ENCODE assay signal across 22 mouse cellular contexts in the genomic region with DNA sequence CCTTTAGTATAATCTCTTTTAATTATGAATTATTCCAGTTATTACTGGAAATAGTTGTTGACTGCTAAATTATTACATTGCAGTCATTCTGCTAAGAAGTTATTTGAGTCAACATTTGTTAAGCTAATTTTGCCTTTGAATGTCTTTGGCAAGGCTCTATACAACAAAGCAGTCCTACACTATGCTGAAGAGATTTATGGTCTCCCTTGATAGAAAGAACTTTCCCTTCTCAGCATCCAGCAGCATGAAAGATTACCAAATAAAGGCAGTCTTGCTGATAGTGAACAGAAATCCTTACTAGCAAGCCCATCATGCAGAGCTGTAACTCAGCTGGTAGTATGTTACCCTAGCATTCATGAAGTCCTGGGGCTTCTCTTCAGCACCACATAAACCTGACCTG.
DNase-seq lines count a peak whose midpoint lies in the region; ATAC-seq lines count a peak whose summit lies in the region.
"Had no signal": no experiment of that assay in that cellular context is flagged by ENCODE, and none has a peak within 500 bp of the region (broad histone marks: within the 10 kb centered on the region; RNA-seq: fewer than 3 reads in every experiment).

No protein-coding gene starts in this region.

- intact Hi-C loops in heart, postnatal 10 days (cut with DNase I): no loop called here

- no peaks in the 10 kb centered on the region for H3K27me3 ChIP-seq in neural tube, embryonic 11.5 days (ENCODE audit: control insufficient read depth, insufficient read depth, low read length)
- no peaks in the 10 kb centered on the region for H3K27me3 ChIP-seq in neural tube, embryonic 12.5 days (replicated peaks)
- no peaks in the 10 kb centered on the region for H3K27me3 ChIP-seq in neural tube, embryonic 15.5 days (replicated peaks)
- H3K27me3 ChIP-seq in hindbrain, embryonic 10.5 days (ENCODE audit: insufficient read depth, poor library complexity, severe bottlenecking): no peaks in the 10 kb centered on the region
- H3K27me3 ChIP-seq: embryonic facial prominence, embryonic 13.5 days; embryonic facial prominence, embryonic 15.5 days; forebrain, embryonic 12.5 days had no signal

- H3K4me1 ChIP-seq in neural tube, embryonic 11.5 days (ENCODE audit: control insufficient read depth, insufficient read depth, low read length): no peaks in the 10 kb centered on the region
- no peaks in the 10 kb centered on the region for H3K4me1 ChIP-seq in neural tube, embryonic 12.5 days
- H3K4me1 ChIP-seq in neural tube, embryonic 15.5 days: no peaks in the 10 kb centered on the region
- H3K4me1 ChIP-seq in hindbrain, embryonic 10.5 days (replicated peaks): no peaks in the 10 kb centered on the region
- H3K4me1 ChIP-seq: embryonic facial prominence, embryonic 13.5 days; embryonic facial prominence, embryonic 15.5 days; forebrain, embryonic 10.5 days; forebrain, embryonic 12.5 days had no signal

- no peak overlapping the region for H3K27ac ChIP-seq in neural tube, embryonic 11.5 days (ENCODE audit: low read depth, low read length)
- no peak overlapping the region for H3K27ac ChIP-seq in neural tube, embryonic 12.5 days
- H3K27ac ChIP-seq in neural tube, embryonic 15.5 days (replicated peaks): no peak overlapping the region
- no peak overlapping the region for H3K27ac ChIP-seq in hindbrain, embryonic 10.5 days
- H3K27ac ChIP-seq: embryonic facial prominence, embryonic 13.5 days; embryonic facial prominence, embryonic 15.5 days; forebrain, embryonic 10.5 days; forebrain, embryonic 12.5 days had no signal

- no peak overlapping the region for H3K4me3 ChIP-seq in neural tube, embryonic 11.5 days (ENCODE audit: low read depth, low read length)
- no peak overlapping the region for H3K4me3 ChIP-seq in neural tube, embryonic 12.5 days
- H3K4me3 ChIP-seq in neural tube, embryonic 15.5 days (replicated peaks): no peak overlapping the region
- no peak overlapping the region for H3K4me3 ChIP-seq in hindbrain, embryonic 10.5 days
- H3K4me3 ChIP-seq: embryonic facial prominence, embryonic 13.5 days; embryonic facial prominence, embryonic 15.5 days; erythroblast, embryonic 14.5 days; forebrain, embryonic 10.5 days; forebrain, embryonic 12.5 days had no signal

- H3K4me2 ChIP-seq in neural tube, embryonic 11.5 days (ENCODE audit: low read depth): no peak overlapping the region
- no peak overlapping the region for H3K4me2 ChIP-seq in neural tube, embryonic 12.5 days (replicated peaks)
- no peak overlapping the region for H3K4me2 ChIP-seq in neural tube, embryonic 15.5 days
- H3K4me2 ChIP-seq: embryonic facial prominence, embryonic 13.5 days; embryonic facial prominence, embryonic 15.5 days; forebrain, embryonic 12.5 days had no signal

- peak; percentile 58; the same call in 1 of the 2 replicates for ATAC-seq in neural tube, embryonic 11.5 days (ENCODE audit: insufficient read depth, low FRiP score, low TSS enrichment)
- 0 out of 2 replicates have a peak, but pooled peaks have one; percentile 25 for ATAC-seq in neural tube, embryonic 12.5 days (ENCODE audit: low FRiP score, low read depth)
- peak; percentile 66 for ATAC-seq in neural tube, embryonic 15.5 days (ENCODE audit: low FRiP score)
- ATAC-seq: forebrain, embryonic 14.5 days had no signal

- H3K36me3 ChIP-seq in neural tube, embryonic 11.5 days (ENCODE audit: control insufficient read depth, insufficient read depth, low read length): no peaks in the 10 kb centered on the region
- no peaks in the 10 kb centered on the region for H3K36me3 ChIP-seq in neural tube, embryonic 12.5 days
- H3K36me3 ChIP-seq in neural tube, embryonic 15.5 days: no peaks in the 10 kb centered on the region
- H3K36me3 ChIP-seq in hindbrain, embryonic 10.5 days: no peaks in the 10 kb centered on the region
- H3K36me3 ChIP-seq: embryonic facial prominence, embryonic 13.5 days; embryonic facial prominence, embryonic 15.5 days; forebrain, embryonic 10.5 days; forebrain, embryonic 12.5 days had no signal

- no peaks in the 10 kb centered on the region for H3K9me3 ChIP-seq in neural tube, embryonic 11.5 days (ENCODE audit: control insufficient read depth, low read length)
- H3K9me3 ChIP-seq in neural tube, embryonic 12.5 days: no peaks in the 10 kb centered on the region
- H3K9me3 ChIP-seq in neural tube, embryonic 15.5 days (replicated peaks): no peaks in the 10 kb centered on the region
- no peaks in the 10 kb centered on the region for H3K9me3 ChIP-seq in hindbrain, embryonic 10.5 days
- H3K9me3 ChIP-seq: embryonic facial prominence, embryonic 13.5 days; embryonic facial prominence, embryonic 15.5 days; forebrain, embryonic 10.5 days; forebrain, embryonic 12.5 days had no signal

- H3K9ac ChIP-seq in neural tube, embryonic 11.5 days (ENCODE audit: low read length): no peak overlapping the region
- no peak overlapping the region for H3K9ac ChIP-seq in neural tube, embryonic 12.5 days
- no peak overlapping the region for H3K9ac ChIP-seq in neural tube, embryonic 15.5 days (replicated peaks)
- H3K9ac ChIP-seq: embryonic facial prominence, embryonic 13.5 days; embryonic facial prominence, embryonic 15.5 days; forebrain, embryonic 12.5 days had no signal

- no peak for DNase-seq in neural tube, embryonic 11.5 days (ENCODE audit: low spot score)
- DNase-seq in neural tube, embryonic 10.5 days (ENCODE audit: extremely low spot score, low spot score): no peak
- DNase-seq in heart, postnatal 10 days: no peak
- no peak for DNase-seq in hindbrain, embryonic 10.5 days (ENCODE audit: low spot score)
- DNase-seq: adrenal gland, adult 2 months; adrenal gland, postnatal 10 days; adrenal gland, postnatal 25 days; cerebellum, adult 11 months; cerebellum, adult 18-20 months; cerebellum, adult 8-10 months; cerebellum, adult 9-11 months; cerebellum, postnatal 14 days; cerebellum, postnatal 36 days; embryo, embryonic 11 days had no signal
